Mouse (Mus musculus): Measurements from ENCODE around the gene Kcnk3. TPM values are rescaled to one million over a fixed set of nuclear protein-coding genes. Genes with fewer than 3 reads are reported as not detected.

The Kcnk3 gene
- polyA plus RNA-seq, 1 experiment: 0.11 TPM

- TF ChIP-seq TCF12 (IDR thresholded peaks at IDR 0.05; ENCODE audit: insufficient read depth, poor library complexity, severe bottlenecking) (no peak), MYOD1 (IDR thresholded peaks at IDR 0.05; ENCODE audit: control insufficient read depth in 1 of 3, insufficient read length in 2 of 3, low read depth in 2 of 3) (no peak), MYOG (IDR thresholded peaks at IDR 0.05; ENCODE audit: control insufficient read depth in 1 of 3, insufficient read depth in 1 of 3, insufficient read length in 2 of 3, low read depth in 2 of 3) (no peak), REST (IDR thresholded peaks at IDR 0.05; ENCODE audit: insufficient read depth, insufficient read length) (no peak)
- no peak overlapping the region for H3ac ChIP-seq (ENCODE audit: control insufficient read depth, insufficient read length)
- no peaks in the 10 kb centered on the region for H3K36me3 ChIP-seq (ENCODE audit: control insufficient read depth, insufficient read depth)
- H3K4me3 ChIP-seq: no peak overlapping the region
- H3K4me2 ChIP-seq (ENCODE audit: low read depth): no peak overlapping the region
- no peaks in the 10 kb centered on the region for H3K79me2 ChIP-seq (ENCODE audit: control insufficient read depth, insufficient read depth)
- peaks cover 42% of the 10 kb centered on the region for H3K27me3 ChIP-seq (ENCODE audit: control insufficient read depth, insufficient read depth, insufficient read length)
These were observed 36.8 kb upstream of the Kcnk3 start for GRCm38 (mm10) chr5:30551022-30551638.

GRCm38 (mm10) chr5:30552006-30552405 lies 36.0 kb upstream of the Kcnk3 start:
- no peak overlapping the region for H3K4me2 ChIP-seq (ENCODE audit: low read depth)
- peaks cover 38% of the 10 kb centered on the region for H3K27me3 ChIP-seq (ENCODE audit: control insufficient read depth, insufficient read depth, insufficient read length)
- no peak overlapping the region for H3K4me3 ChIP-seq
- H3ac ChIP-seq (ENCODE audit: control insufficient read depth, insufficient read length): no peak overlapping the region
- no peak for TF ChIP-seq E2F4 (IDR thresholded peaks at IDR 0.05; ENCODE audit: insufficient read depth)
- TF ChIP-seq SRF (IDR thresholded peaks at IDR 0.05; ENCODE audit: control insufficient read depth, insufficient read length, low read depth): no peak
- no peak for TF ChIP-seq TCF12 (IDR thresholded peaks at IDR 0.05; ENCODE audit: insufficient read depth, poor library complexity, severe bottlenecking)
- no peak for TF ChIP-seq TCF3 (IDR thresholded peaks at IDR 0.05; ENCODE audit: insufficient read length, low read depth)
- no peak for TF ChIP-seq MYOD1 (IDR thresholded peaks at IDR 0.05; ENCODE audit: control insufficient read depth in 1 of 3, insufficient read length in 2 of 3, low read depth in 2 of 3)
- TF ChIP-seq POLR2A (IDR thresholded peaks at IDR 0.05; ENCODE audit: insufficient read length, low read depth): no peak
- TF ChIP-seq REST (IDR thresholded peaks at IDR 0.05; ENCODE audit: insufficient read depth, insufficient read length): no peak
- TF ChIP-seq MYOG (IDR thresholded peaks at IDR 0.05; ENCODE audit: control insufficient read depth in 1 of 3, insufficient read depth in 1 of 3, insufficient read length in 2 of 3, low read depth in 2 of 3): no peak
- TF ChIP-seq MAX (IDR thresholded peaks at IDR 0.05; ENCODE audit: low read depth): no peak
- no peaks in the 10 kb centered on the region for H3K36me3 ChIP-seq (ENCODE audit: control insufficient read depth, insufficient read depth)
- H3K79me2 ChIP-seq (ENCODE audit: control insufficient read depth, insufficient read depth): no peaks in the 10 kb centered on the region

- Histone ChIP-seq H3K4me3 (no peak overlapping the region), H3K4me2 (ENCODE audit: low read depth) (no peak overlapping the region), H3K79me2 (ENCODE audit: control insufficient read depth, insufficient read depth) (no peaks in the 10 kb centered on the region), H3K36me3 (ENCODE audit: control insufficient read depth, insufficient read depth) (no peaks in the 10 kb centered on the region), H3ac (ENCODE audit: control insufficient read depth, insufficient read length) (no peak overlapping the region), H3K27me3 (ENCODE audit: control insufficient read depth, insufficient read depth, insufficient read length) (peaks cover 43% of the 10 kb centered on the region)
- TF ChIP-seq REST (IDR thresholded peaks at IDR 0.05; ENCODE audit: insufficient read depth, insufficient read length) (no peak), E2F4 (IDR thresholded peaks at IDR 0.05; ENCODE audit: insufficient read depth) (no peak), SRF (IDR thresholded peaks at IDR 0.05; ENCODE audit: control insufficient read depth, insufficient read length, low read depth) (no peak), USF1 (IDR thresholded peaks at IDR 0.05; ENCODE audit: low read depth) (no peak)
These were observed 34.0 kb upstream of the Kcnk3 start for GRCm38 (mm10) chr5:30553936-30554335.

- H3ac ChIP-seq (ENCODE audit: control insufficient read depth, insufficient read length): no peak overlapping the region
- no peaks in the 10 kb centered on the region for H3K79me2 ChIP-seq (ENCODE audit: control insufficient read depth, insufficient read depth)
- H3K27me3 ChIP-seq (ENCODE audit: control insufficient read depth, insufficient read depth, insufficient read length): peaks cover 43% of the 10 kb centered on the region
- H3K36me3 ChIP-seq (ENCODE audit: control insufficient read depth, insufficient read depth): no peaks in the 10 kb centered on the region
- H3K4me3 ChIP-seq: no peak overlapping the region
- TF ChIP-seq E2F4 (IDR thresholded peaks at IDR 0.05; ENCODE audit: insufficient read depth) (no peak), TCF12 (IDR thresholded peaks at IDR 0.05; ENCODE audit: insufficient read depth, poor library complexity, severe bottlenecking) (no peak), POLR2AphosphoS2 (IDR thresholded peaks at IDR 0.05; ENCODE audit: insufficient read length, low read depth) (no peak), MYOG (IDR thresholded peaks at IDR 0.05; ENCODE audit: control insufficient read depth in 1 of 3, insufficient read depth in 1 of 3, insufficient read length in 2 of 3, low read depth in 2 of 3) (no peak), SRF (IDR thresholded peaks at IDR 0.05; ENCODE audit: control insufficient read depth, insufficient read length, low read depth) (no peak), REST (IDR thresholded peaks at IDR 0.05; ENCODE audit: insufficient read depth, insufficient read length) (no peak), TCF3 (IDR thresholded peaks at IDR 0.05; ENCODE audit: insufficient read length, low read depth) (no peak), USF1 (IDR thresholded peaks at IDR 0.05; ENCODE audit: low read depth) (no peak), MAX (IDR thresholded peaks at IDR 0.05; ENCODE audit: low read depth) (no peak)
- H3K4me2 ChIP-seq (ENCODE audit: low read depth): no peak overlapping the region
These were observed 33.0 kb upstream of the Kcnk3 start for GRCm38 (mm10) chr5:30554981-30555380.

GRCm38 (mm10) chr5:30556284-30556683 lies 31.7 kb upstream of the Kcnk3 start:
- no peak overlapping the region for H3ac ChIP-seq (ENCODE audit: control insufficient read depth, insufficient read length)
- H3K27me3 ChIP-seq (ENCODE audit: control insufficient read depth, insufficient read depth, insufficient read length): peaks cover 34% of the 10 kb centered on the region
- TF ChIP-seq MYOG (IDR thresholded peaks at IDR 0.05; ENCODE audit: control insufficient read depth in 1 of 3, insufficient read depth in 1 of 3, insufficient read length in 2 of 3, low read depth in 2 of 3): no peak
- no peak for TF ChIP-seq MYOD1 (IDR thresholded peaks at IDR 0.05; ENCODE audit: control insufficient read depth in 1 of 3, insufficient read length in 2 of 3, low read depth in 2 of 3)

More at GRCm38 (mm10) chr5:30556284-30556683, 31.7 kb upstream of the Kcnk3 start:
- no peak overlapping the region for H3K4me3 ChIP-seq
- no peaks in the 10 kb centered on the region for H3K36me3 ChIP-seq (ENCODE audit: control insufficient read depth, insufficient read depth)
- H3K79me2 ChIP-seq (ENCODE audit: control insufficient read depth, insufficient read depth): no peaks in the 10 kb centered on the region
- H3K4me2 ChIP-seq (ENCODE audit: low read depth): no peak overlapping the region
